Mouse (Mus musculus) small intestine, adult 2 months (tissue): ENCODE results near the gene Dstn. TPM values are rescaled to one million over a fixed set of nuclear protein-coding genes. Genes with fewer than 3 reads are reported as not detected.

Experiments
- H3K27ac ChIP-seq: fragments of 200-500 bp; 2 replicates; pipeline ENCODE4 v1.5.1; 2012; ENCODE audit warnings: low read depth, low read length, control low read depth, inconsistent platforms; ENCODE audit not compliant: insufficient read depth
- H3K27me3 ChIP-seq: fragments of 200-500 bp; 2 replicates; pipeline ENCODE4 v1.6.1; 2012; ENCODE audit warnings: mild to moderate bottlenecking, moderate library complexity, low read length, inconsistent platforms; ENCODE audit not compliant: control insufficient read depth, insufficient read depth
- H3K36me3 ChIP-seq: fragments of 200-500 bp; 2 replicates; pipeline ENCODE4 v1.6.1; 2012; ENCODE audit warnings: mild to moderate bottlenecking, low read length, control low read depth, inconsistent platforms; ENCODE audit not compliant: control insufficient read depth, insufficient read depth
- H3K4me1 ChIP-seq: fragments of 200-500 bp; 2 replicates; pipeline ENCODE4 v1.6.1; 2012; ENCODE audit warnings: low read length, inconsistent platforms, mixed read lengths; ENCODE audit not compliant: control insufficient read depth, insufficient read depth, insufficient read length
- H3K4me3 ChIP-seq: fragments of 200-500 bp; 2 replicates; pipeline ENCODE4 v1.5.1; 2012; ENCODE audit warnings: low read depth, mild to moderate bottlenecking, control low read depth, inconsistent platforms, low read length, moderate library complexity
- CTCF ChIP-seq: fragments of 200-500 bp; IDR thresholded peaks from 2 replicates; pipeline ENCODE4 v1.5.1; 2012; ENCODE audit warnings: low read depth, mild to moderate bottlenecking, control low read depth, inconsistent platforms, low read length, moderate library complexity, mixed read lengths; ENCODE audit not compliant: insufficient replicate concordance, insufficient read length; ENCODE audit errors: extremely low read depth
- POLR2A ChIP-seq: fragments of 200-500 bp; IDR thresholded peaks from 2 replicates; pipeline ENCODE4 v1.6.1; 2012; ENCODE audit warnings: low read depth, mild to moderate bottlenecking, control low read depth, inconsistent platforms, low read length, moderate library complexity
- WGBS: fragments of 180-500 bp; shearing (Covaris S2); methylation state at CpG from one replicate; pipeline ENCODE4 v1.1.7; 2018; 5-methylcytosine and 5-hydroxymethylcytosine counted together
- polyA plus RNA-seq: library from polyadenylated mRNA; depleted of rRNA; stranded (reverse); fragments of >200 nt; gene quantifications from 2 replicates; pipeline ENCODE4 v1.2.3, GENCODE M21; 2012

The Dstn gene
- polyA plus RNA-seq, 1 experiment: 69.3 TPM

GRCm38 (mm10) chr2:143955004-143955403 lies 39.9 kb downstream of the Dstn start:
- H3K36me3 ChIP-seq: peaks cover 82% of the 10 kb centered on the region
- no peaks in the 10 kb centered on the region for H3K27me3 ChIP-seq
- no peaks in the 10 kb centered on the region; the same call in 1 of the 2 replicates for H3K4me1 ChIP-seq
- H3K27ac ChIP-seq: no peak overlapping the region
- H3K4me3 ChIP-seq: no peak overlapping the region
- WGBS: 80% methylated on average over 4 of the region's 4 CpGs
- TF ChIP-seq POLR2A: no peak
- TF ChIP-seq CTCF: no peak

GRCm38 (mm10) chr2:143955746-143956145 lies 40.6 kb downstream of the Dstn start:
- TF ChIP-seq CTCF (no peak), POLR2A (no peak)
- peaks cover 75% of the 10 kb centered on the region for H3K36me3 ChIP-seq
- no peaks in the 10 kb centered on the region for H3K27me3 ChIP-seq
- no peaks in the 10 kb centered on the region; the same call in 1 of the 2 replicates for H3K4me1 ChIP-seq
- H3K4me3 ChIP-seq: no peak overlapping the region
- WGBS: 85% methylated on average over 4 of the region's 4 CpGs
- H3K27ac ChIP-seq: no peak overlapping the region

- peaks cover 76% of the 10 kb centered on the region for H3K36me3 ChIP-seq
- peaks cover 4% of the 10 kb centered on the region; the same call in 1 of the 2 replicates for H3K4me1 ChIP-seq
- H3K4me3 ChIP-seq: no peak overlapping the region
- TF ChIP-seq CTCF (no peak), POLR2A (no peak)
- WGBS: 95% methylated on average over 5 of the region's 5 CpGs
- no peaks in the 10 kb centered on the region for H3K27me3 ChIP-seq
- no peak overlapping the region for H3K27ac ChIP-seq
Measured at GRCm38 (mm10) chr2:143962192-143962591, 47.1 kb downstream of the Dstn start.

GRCm38 (mm10) chr2:143963318-143963717 lies 48.2 kb downstream of the Dstn start:
- WGBS: 100% methylated on average over 1 of the region's 1 CpGs
- Histone ChIP-seq H3K4me3 (no peak overlapping the region), H3K36me3 (peaks cover 77% of the 10 kb centered on the region), H3K27ac (no peak overlapping the region), H3K27me3 (no peaks in the 10 kb centered on the region), H3K4me1 (peaks cover 4% of the 10 kb centered on the region; the same call in 1 of the 2 replicates)
- no peak for TF ChIP-seq POLR2A

- H3K27ac ChIP-seq: no peak overlapping the region
- no peak overlapping the region for H3K4me3 ChIP-seq
- no peak for TF ChIP-seq POLR2A
- TF ChIP-seq CTCF: no peak
- no peaks in the 10 kb centered on the region for H3K27me3 ChIP-seq
- 84% methylated on average over 7 of the region's 7 CpGs for WGBS
- peaks cover 4% of the 10 kb centered on the region; the same call in 1 of the 2 replicates for H3K4me1 ChIP-seq
- H3K36me3 ChIP-seq: peaks cover 96% of the 10 kb centered on the region
Measured at GRCm38 (mm10) chr2:143969260-143969659, 54.1 kb downstream of the Dstn start.

- Histone ChIP-seq H3K27ac (no peak overlapping the region), H3K4me3 (no peak overlapping the region), H3K4me1 (no peaks in the 10 kb centered on the region), H3K27me3 (no peaks in the 10 kb centered on the region), H3K36me3 (peaks cover 85% of the 10 kb centered on the region)
- 87% methylated on average over 2 of the region's 2 CpGs for WGBS
- TF ChIP-seq POLR2A: no peak
- TF ChIP-seq CTCF: no peak
Measured at GRCm38 (mm10) chr2:143970841-143971240, 55.7 kb downstream of the Dstn start.

GRCm38 (mm10) chr2:143971887-143972286 lies 56.8 kb downstream of the Dstn start:
- no peak overlapping the region for H3K27ac ChIP-seq
- H3K27me3 ChIP-seq: no peaks in the 10 kb centered on the region
- TF ChIP-seq POLR2A (no peak), CTCF (no peak)
- 90% methylated on average over 2 of the region's 2 CpGs for WGBS
- H3K4me1 ChIP-seq: no peaks in the 10 kb centered on the region
- peaks cover 77% of the 10 kb centered on the region for H3K36me3 ChIP-seq
- no peak overlapping the region for H3K4me3 ChIP-seq

- WGBS: 93% methylated on average over 7 of the region's 7 CpGs
- no peak for TF ChIP-seq POLR2A
- no peak for TF ChIP-seq CTCF
- no peak overlapping the region for H3K4me3 ChIP-seq
- H3K36me3 ChIP-seq: peaks cover 64% of the 10 kb centered on the region
- H3K27ac ChIP-seq: no peak overlapping the region
- no peaks in the 10 kb centered on the region for H3K27me3 ChIP-seq
- no peaks in the 10 kb centered on the region for H3K4me1 ChIP-seq
Measured at GRCm38 (mm10) chr2:143973161-143973560, 58.0 kb downstream of the Dstn start.
